Mouse (Mus musculus) yolk sac, embryonic 10.5 days (tissue): ENCODE measurements at regions not wholly inside any gene's neighbourhood (a gene's known extent, or its start where the extent isn't known, plus 50 kb on each side); places are given as distances from the start of the nearest gene placed in this dataset.
A peak's percentile ranks its signal among the peaks of the same experiment; 100 is the strongest.

Experiments used
- DNase-seq: peaks from one replicate; pipeline ENCODE4 v3.0.0-alpha.2; 2017; ENCODE audit warnings: low spot score

DNA sequence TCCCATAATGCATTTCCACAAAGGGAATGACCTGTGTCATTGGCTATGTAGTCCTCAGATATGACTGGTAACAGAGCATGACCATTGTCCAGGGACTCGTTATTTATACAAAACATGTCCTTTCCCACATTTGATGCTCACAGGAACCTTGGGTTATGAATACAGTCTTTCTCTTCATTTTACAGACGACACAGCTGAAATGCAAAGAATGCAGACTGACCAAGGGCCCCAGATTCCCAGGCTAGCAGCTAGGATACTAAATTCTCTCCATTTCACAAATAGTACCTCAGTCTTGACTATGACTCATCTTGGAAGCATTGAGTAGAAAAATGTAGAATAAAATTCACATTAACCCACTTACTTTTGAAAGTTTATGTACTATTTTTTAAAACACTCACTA, 182.7 kb upstream of the Sox4 start:
- no peak for DNase-seq

DNA sequence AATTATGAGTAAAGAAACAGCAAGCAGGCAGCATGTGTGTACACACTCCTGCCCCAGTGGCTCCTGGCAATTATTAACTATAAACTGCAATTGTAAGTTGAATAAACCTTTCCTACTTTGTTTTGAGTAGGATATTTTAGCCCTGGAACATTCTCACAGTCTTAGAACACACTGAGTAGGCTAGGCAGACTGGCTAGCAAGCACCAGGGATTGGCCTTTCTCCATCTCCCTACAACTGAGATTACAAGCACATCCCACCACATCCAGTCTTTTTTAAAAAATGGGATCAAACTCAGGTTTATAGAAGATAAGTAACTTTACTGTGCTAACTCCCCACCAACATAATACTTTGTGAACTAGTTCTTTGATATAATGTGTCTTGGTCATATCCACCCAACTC, 174.0 kb upstream of the Sox4 start:
- DNase-seq: no peak

DNA sequence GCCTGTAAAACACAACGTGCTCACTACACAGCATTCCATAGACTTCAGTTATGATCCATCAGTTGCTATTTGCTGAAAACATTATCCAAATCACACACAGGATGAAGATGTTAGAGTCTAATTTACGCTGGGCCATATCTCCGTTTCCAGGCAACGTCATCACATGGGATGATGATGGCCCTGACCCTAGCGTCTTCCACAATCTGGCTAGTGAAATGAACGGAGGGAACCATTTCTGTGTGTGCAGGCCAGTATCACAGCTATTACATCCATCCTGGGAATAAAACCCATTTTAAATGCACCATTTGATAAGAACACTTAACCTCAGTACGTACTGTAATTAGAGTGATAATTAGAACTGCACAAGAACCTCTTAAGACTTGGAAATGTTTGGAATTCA, 170.0 kb upstream of the Sox4 start:
- DNase-seq: no peak

DNA sequence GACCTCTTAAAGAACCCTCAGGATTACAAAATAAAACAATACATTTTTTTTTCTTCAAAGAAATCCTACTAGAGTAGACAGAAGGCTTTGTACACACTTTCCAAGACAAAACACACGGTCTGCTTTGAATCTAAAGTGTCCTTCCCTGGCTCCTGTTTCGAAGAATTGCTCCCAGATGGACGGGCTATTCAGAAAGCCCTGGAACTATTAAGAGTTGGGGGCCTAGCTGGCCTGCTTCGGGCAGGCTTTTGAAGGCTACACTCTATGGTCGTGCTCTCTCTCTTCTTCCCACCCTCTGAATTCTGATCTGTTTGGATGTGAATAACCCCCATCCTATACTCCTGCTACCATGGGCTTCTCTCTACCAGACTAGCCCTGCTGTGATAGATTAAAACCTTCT, 167.6 kb upstream of the Sox4 start:
- DNase-seq: no peak

DNA sequence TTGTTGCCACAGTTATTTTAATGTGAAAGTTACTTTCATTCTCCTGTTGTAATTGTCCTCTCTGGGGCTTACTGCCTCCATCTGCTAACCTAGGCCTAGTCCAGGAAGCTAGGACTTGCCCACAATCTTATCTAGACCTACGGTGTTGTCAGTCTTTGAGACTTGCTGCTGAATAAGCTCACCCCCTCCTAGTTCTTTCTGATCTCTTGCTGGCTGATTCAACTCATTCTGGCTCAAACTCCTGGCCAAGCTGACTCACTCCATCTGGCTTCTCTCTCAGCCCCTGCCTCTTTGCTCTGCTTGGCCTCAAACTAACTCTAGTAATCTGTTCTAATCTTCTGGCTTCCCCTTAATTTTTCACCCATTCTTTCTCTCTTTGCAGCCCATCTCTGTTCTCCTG, 165.8 kb upstream of the Sox4 start:
- no peak for DNase-seq

DNA sequence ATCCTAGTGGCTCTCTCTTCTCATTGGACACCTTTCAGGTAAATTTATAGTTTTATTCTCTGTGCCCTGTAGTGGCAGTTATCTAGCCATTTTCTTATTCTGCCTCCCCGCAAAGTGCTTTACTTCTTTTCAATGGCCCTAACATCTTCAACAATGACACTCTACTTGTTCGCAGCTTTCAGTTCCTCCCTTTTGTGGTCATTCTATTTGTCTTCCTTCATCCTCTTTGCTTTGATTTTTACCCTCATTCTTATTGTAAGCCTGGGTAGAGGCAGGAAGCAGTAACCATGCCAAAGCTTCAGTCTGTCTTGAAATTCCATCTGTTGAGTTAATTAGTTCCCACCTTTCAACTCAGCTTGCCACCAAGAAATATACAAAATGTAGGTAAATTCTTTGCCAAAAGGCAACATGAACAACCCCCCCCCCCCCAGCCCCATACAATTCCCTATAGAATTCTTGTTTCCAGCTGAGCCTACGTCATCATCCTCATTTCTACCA, 161.5 kb upstream of the Sox4 start:
- no peak for DNase-seq

DNA sequence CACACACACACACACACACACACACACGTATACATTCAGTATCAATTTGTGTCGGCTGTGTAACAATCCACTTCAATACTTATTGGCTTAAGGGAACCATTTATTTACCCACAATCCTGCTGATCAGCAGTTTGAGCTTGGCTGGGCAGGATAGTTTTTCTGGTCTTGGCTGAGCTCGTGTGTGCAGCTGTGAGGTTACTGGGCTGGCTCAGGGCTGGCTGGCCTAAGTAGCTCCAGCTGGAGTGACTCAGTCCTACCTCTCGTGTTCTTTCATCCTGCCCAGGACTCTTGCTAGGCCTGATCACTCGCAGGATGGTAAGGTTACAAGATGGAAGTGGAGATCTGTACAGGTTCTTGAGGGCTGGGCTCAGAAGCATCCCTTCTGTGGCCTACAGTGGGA, 156.6 kb upstream of the Sox4 start:
- no peak for DNase-seq

DNA sequence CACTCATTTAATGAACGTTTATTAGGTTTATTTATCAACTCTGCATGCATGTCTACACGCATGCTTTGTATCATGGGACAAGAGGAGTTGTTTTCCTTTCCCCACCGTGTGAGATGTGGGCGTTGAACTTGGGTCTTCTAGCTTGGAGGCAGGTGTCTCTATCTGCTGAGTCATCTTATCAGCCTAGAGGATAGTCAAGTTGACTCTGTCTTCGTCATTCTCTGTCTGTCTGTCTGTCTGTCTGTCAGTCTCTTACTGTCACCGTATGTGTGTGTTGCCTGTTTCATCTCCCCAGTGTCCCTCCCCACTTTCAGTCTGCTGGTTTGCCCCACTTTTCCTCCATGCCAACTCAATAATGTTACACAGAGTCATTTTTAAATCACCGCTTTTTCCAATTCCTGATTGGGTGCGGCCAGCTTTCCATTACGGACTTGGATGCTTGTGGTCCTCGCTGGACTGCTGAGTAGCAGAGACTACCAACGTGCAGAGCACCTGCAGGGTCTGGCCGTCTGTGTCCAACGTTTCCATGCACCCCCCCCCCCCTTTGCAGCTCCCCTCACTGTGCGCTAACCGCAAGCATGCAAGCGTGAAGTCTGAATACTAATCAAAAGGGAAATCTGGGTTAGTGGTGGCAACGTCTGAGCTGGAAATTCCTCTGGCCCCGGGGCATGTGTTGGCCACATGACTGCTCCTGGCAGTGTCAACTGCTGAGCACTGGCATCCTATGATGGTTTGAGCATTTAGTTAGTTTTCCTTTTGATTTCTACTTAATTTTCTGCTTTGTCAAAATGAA, 155.7 kb upstream of the Sox4 start:
- no peak for DNase-seq

DNA sequence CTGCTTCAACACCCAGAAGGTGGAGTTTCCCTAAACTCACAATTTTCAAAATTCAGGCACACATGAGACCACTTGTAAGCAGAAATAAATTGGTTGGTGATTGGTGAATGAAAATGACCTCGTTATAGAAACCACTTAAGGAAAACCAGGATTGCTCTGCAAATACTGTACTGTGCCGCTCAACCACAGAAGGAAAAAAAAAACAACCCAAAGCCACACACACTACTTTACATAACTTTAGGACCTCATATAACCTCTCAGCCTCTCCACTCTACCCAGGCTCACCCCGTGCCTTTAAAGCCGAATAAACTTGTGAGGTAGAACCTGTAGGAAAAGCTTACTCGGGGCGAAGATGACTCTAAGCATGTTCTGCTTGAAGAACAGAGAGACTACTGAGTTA, 154.7 kb upstream of the Sox4 start:
- DNase-seq: no peak

DNA sequence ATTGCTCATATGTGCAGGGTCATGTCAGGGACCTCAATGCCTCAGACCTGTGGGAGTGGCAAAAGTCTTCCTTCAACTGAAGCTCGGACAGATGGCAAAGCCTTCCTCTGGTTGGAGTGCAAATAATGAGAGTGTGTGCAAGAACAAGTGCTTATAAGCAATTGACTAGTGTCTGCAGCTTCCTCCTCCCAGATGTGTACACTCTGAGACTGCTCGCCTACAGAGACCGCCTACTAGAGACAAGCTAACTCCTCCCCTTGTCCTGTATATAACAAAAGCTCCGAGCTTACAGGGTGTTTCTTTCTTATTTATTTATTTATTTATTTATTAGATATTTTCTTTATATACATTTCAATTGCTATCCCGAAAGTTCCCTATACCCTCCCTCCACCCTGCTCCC, 138.7 kb upstream of the Sox4 start:
- DNase-seq: no peak

DNA sequence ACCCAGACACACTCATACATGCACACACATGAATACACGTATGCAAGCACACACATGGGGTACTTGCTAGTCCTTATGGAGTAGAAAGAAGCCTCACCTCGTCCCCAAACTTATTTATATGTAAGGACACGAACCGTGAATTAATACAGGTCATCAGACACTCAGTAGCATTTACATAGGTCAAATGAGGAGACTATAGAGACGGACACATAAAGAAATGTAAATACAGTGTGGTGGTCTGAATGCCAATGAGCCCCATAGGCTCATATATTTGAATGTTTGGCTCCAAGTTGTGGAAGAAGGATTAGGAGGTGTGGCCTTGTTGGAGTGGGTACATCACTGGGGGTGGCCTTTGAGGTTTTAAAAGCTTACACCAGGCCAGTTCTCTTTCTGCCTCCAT, 133.3 kb upstream of the Sox4 start:
- DNase-seq: no peak

DNA sequence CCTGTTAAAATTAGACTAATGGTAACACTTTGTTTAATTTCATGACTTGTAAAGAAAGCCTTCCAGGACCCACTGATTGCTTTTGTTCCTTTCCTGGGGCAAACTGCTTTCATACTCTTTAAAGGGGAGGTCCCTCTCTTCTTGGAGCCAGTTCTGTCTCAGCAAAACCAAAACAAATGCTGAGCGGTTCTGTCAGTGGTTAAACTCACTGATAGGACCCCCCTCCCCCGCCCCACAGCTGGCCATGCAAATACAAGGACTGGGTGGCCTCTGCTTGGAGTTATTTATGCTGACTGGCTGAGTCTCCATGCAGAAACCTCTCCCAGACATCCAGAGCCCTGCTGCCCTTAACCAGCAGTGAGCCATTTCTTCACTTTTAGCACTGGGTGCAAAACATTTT, 127.6 kb upstream of the Sox4 start:
- DNase-seq: peak; percentile 29

DNA sequence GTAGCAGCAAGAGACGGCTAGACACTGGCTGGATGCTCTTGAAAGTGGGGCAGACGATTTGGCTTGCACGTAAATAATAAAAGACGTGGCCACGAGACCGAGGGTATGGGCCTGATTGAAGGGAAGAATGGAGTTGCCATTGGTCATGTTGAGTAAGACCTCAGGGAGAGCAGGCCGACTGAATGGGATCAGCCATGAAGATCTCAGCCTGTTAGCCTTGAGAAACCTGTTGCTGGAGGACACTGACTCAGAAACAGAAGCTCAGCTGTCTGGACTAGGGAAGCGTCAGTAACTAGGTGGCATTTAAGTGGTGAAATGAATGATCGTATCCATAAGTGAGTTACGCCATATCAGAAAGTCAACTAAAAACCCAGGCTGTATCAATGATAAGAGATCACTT, 126.3 kb upstream of the Sox4 start:
- no peak for DNase-seq

DNA sequence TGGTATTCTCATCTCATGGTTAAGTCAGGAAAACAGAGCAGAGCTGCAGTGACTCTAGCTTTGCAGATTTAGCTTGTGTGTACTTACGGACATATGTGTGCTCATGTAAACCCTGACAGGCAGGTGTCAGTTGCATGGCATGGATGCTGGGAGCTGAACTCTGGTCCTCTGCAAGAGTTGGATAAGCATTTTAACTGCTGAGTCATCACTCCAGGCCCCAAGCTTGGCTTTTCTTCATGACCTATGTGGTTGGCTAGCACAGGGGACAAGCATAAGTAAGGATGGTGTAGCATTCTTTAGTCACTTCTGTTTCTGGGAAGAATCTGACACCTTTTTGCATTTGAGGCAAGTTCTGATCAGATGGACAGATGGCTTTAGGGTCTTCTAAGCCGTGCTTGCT, 120.1 kb upstream of the Sox4 start:
- no peak for DNase-seq

DNA sequence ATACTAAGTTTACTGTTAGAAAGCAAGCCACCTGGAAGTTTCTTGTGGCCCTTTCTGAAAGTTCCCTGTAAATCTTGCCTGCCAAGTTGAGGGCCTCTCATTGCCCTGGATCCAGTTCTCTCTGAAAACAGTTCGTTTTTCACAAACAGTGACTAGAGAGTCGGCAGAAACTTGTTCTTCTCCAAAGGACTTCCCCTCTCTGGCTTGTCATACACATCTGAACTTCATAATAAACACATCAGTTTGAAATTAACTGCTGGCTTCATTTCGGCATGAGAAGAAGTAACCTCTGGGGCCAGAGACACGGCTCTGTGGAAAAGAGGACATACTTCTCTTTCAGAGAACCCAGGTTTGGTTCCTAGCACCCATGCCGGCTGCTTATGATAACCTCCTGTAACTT, 110.4 kb upstream of the Sox4 start:
- DNase-seq: no peak

DNA sequence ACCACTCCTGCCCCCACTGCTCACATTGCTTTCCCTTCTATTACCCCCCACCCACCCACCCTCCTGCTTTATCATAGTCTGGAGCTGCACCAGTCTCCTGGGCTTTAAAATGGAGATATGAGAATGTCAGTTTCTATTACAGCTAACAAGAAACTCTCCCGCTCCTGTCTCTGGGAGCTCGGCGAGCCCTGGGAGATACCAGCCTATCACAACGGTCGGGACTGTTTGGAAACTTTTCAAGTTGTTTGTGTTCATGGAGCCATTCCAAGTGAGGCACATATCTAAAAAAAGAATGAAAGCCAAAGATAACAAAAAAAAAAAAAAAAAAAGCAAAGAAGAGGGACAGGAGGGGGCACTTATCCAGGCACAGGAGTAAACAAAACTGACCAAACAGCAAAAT, 105.2 kb upstream of the Sox4 start:
- DNase-seq: no peak

DNA sequence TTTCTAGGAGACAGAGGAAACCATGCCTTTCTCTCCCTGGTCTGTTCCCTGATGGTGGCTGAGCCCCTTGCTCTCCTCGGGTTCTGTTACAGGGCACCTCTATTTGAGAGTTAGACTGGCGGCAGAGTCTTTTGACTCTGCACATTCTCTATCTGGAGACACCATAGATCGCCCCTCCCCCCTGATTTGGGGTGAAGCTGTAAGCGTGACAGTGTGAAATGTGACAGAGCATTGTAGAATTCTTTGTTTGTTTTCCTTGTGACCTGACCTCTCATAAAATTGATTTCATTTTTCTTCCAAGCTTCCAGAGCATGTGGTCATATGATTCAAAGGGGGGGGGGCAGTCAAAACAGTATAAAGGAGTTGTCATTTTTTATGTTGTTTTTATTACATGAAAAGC, 96.2 kb upstream of the Sox4 start:
- DNase-seq: no peak

DNA sequence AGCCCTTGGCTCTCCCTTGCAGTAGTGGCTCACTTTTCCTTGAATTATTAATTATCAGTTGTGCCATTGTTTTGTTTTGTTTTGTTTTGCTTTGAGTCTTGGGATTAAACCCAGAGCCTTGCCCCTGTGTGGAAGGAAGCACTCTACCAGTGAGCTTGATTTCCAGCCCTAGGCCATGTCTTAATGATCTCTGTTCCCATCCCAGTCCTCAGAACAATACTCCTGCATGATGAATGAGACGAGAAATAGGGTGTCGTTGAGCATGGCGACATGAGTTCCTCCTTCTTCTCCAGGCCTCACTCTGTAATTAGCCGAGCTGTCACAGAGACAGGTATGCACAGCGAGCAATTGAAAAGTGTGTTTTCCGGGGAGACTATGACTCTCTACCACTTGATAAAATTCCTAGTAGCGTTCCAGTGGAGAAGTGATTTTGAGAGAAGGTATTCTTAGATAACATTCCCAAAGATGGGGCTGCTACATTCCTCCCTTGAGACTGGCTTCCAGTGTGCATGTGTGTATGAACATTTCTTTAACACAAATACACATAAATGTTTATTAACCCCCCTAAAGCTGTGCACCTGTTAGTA, 95.6 kb upstream of the Sox4 start:
- no peak for DNase-seq

DNA sequence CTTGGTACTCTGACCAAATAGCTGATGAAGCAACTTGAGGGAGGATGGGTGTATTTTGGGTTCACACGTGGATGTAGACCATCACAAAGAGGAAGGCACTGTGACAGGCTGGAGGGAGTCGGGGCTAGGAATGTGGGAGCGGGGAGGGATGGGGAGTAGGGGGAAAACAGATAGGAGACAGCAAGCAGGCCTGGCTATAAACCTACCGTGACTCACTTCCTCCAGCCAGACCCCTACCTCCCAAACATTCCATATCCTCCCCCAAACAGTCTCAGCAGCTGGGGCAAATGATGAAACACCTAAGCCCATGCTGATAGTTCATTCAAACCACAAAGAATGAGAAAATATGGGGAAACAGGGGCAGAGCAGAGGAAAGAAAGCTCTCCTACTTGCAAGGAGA, 91.1 kb upstream of the Sox4 start:
- DNase-seq: no peak

DNA sequence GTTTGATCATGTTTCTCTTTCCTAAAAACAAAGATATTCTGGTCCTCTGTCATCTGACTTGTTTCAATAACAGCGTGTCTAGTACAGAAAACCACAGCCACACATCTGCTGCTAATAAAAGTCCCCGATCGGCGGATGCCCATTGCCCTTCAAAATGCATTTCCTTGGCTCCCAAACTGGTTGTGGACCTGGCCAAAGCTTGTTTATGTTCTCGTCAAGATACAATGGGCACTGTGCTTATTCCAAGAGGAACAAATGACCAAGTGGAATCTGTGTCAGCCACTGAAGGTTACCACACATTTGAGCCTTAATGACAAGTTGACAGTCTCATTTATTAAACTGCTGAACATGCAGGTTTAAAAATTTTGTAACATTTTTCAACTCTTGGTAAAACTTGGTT, 86.8 kb upstream of the Sox4 start:
- DNase-seq: no peak

DNA sequence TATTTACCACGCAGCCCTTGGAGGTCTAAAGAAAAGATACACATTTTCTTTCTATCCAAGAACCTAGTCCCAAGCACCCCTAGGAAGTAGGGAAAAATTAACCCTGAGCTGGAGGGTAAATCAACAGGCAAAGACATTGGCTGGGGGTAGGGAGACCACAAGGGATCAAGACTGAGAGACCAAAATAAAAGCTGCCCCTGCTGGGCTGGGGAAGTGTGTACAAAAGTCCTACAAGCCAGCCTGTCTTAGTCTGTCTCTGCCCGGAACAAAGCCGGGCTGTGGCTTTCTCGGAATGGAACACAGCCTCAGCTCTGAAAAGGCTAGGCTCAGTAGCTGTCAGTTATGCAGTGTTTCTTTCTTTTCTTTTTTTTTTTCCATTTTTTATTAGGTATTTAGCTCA, 81.4 kb upstream of the Sox4 start:
- DNase-seq: no peak

DNA sequence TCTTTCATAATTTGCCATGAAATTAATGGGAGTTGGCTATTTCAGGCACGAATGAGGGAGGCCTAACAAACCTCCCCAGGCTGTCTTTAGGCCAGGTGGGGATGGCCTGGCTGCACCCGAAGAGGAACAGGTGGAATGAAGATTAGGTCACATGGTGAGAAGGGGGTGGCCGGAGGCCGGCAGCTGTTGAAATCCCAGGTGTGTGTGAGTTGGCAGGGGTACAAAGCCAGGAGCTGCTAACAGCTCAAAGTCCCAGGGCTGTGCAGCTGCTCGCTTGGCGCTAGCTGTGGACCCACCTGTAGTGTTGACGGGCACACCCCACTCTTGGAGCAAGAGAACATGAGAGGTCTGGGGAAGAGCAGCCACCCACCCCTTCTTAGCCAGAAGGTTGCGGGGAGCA, 80.9 kb upstream of the Sox4 start:
- no peak for DNase-seq

DNA sequence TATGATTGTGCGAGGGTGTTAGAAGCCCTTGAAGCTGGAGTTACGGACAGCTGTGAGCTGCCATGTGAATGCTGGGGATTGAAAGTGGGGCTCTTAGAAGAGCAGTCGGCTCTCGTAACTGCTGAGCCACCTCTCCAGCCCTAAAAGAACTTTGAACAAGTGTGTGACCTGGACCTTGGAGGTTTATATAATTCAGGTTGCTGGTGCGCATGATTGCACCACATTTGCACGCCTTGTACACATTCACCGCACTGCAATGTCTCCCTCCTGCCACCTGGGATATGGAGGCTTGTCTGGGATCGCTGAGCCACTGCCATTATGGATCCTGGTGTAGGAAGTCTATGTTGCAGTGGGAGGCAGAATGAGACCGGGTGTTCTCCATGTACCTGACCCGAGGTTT, 73.6 kb upstream of the Sox4 start:
- DNase-seq: no peak

DNA sequence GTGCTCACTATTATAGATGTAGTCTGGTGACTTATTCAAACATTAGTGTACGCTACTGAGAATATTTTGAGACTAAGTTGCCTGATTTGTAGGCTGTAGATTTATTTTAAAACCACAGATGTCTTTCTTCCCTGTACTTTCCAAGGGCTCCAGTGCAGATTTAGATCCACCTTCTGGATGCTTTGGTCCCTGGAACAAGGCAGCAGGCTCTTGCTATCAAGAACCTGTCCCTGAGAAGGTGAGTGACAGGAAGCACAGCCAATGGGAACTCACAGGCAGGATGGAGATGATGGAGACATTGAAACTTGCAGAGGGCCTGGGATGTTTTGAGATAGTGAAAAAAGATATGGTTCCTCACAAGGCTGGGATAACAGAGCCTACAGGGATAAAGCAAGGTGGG, 70.0 kb upstream of the Sox4 start:
- DNase-seq: no peak
